Mouse (Mus musculus) stomach, embryonic 16.5 days (tissue): Measurements from ENCODE around the gene C1qc. TPM values are rescaled to one million over a fixed set of nuclear protein-coding genes. Genes with fewer than 3 reads are reported as not detected.
A peak's percentile ranks its signal among the peaks of the same experiment; 100 is the strongest.

Source experiments
- ATAC-seq: fragments of 200-750 bp; cut with Nextera tagmentation; 2 replicates; pipeline ENCODE4 v1.8.0; 2017; ENCODE audit warnings: moderate number of reproducible peaks, moderate TSS enrichment; ENCODE audit not compliant: insufficient read depth, low FRiP score
- H3K27ac ChIP-seq: fragments of 300-500 bp; sonication (generic); 2 replicates; pipeline ENCODE4 v1.5.1; 2014; ENCODE audit warnings: low read length
- H3K27me3 ChIP-seq: fragments of 300-500 bp; sonication (generic); 2 replicates; pipeline ENCODE4 v1.6.1; 2014; ENCODE audit warnings: low read length, control low read depth, mixed read lengths; ENCODE audit not compliant: control insufficient read depth, insufficient read depth
- H3K36me3 ChIP-seq: fragments of 300-500 bp; sonication (generic); 2 replicates; pipeline ENCODE4 v1.6.1; 2014; ENCODE audit warnings: low read length; ENCODE audit not compliant: control insufficient read depth, insufficient read depth
- H3K4me1 ChIP-seq: fragments of 300-500 bp; sonication (generic); 2 replicates; pipeline ENCODE4 v1.6.1; 2014; ENCODE audit warnings: low read length, control low read depth, mixed read lengths; ENCODE audit not compliant: control insufficient read depth, insufficient read depth
- H3K4me2 ChIP-seq: fragments of 300-500 bp; sonication (generic); 2 replicates; pipeline ENCODE4 v1.6.1; 2014; ENCODE audit warnings: low read depth, low read length, mixed read lengths
- H3K4me3 ChIP-seq: fragments of 300-500 bp; sonication (generic); replicated peaks from 2 replicates; pipeline ENCODE4 v1.5.1; 2014; ENCODE audit warnings: mild to moderate bottlenecking, low read length
- H3K9ac ChIP-seq: fragments of 300-500 bp; sonication (generic); 2 replicates; pipeline ENCODE4 v1.6.1; 2014; ENCODE audit warnings: low read length
- H3K9me3 ChIP-seq: fragments of 300-500 bp; sonication (generic); replicated peaks from 2 replicates; pipeline ENCODE4 v1.6.1; 2016; ENCODE audit warnings: low read length, control low read depth; ENCODE audit not compliant: control insufficient read depth
- WGBS: fragments of 180-500 bp; shearing (Covaris S2); extraction: QIAGEN DNeasy Blood & Tissue Kit; methylation state at CpG from one replicate; pipeline ENCODE4 v1.1.7; 2014; 5-methylcytosine and 5-hydroxymethylcytosine counted together
- polyA plus RNA-seq: library from polyadenylated mRNA; unstranded; fragments of >200 nt; fragmentation: Nextera tagmentation; extraction: Ambion mirVana; gene quantifications from 2 replicates; pipeline ENCODE4 v1.2.1, GENCODE M21; 2015

C1qc gene
- polyA plus RNA-seq, 1 experiment from 2014 or later: 29.3 TPM

GRCm38 (mm10) chr4:136848565-136848964, 44.3 kb downstream of the C1qc start:
- H3K4me2 ChIP-seq: no peak overlapping the region
- no peaks in the 10 kb centered on the region for H3K9me3 ChIP-seq
- no peak for ATAC-seq
- no peak overlapping the region for H3K9ac ChIP-seq
- 66% methylated on average over 4 of the region's 4 CpGs for WGBS
- H3K27ac ChIP-seq: no peak overlapping the region
- no peaks in the 10 kb centered on the region for H3K4me1 ChIP-seq
- no peak overlapping the region for H3K4me3 ChIP-seq
- H3K36me3 ChIP-seq: no peaks in the 10 kb centered on the region
- no peaks in the 10 kb centered on the region for H3K27me3 ChIP-seq

- H3K9ac ChIP-seq: no peak overlapping the region
- no peak overlapping the region for H3K27ac ChIP-seq
- no peaks in the 10 kb centered on the region for H3K9me3 ChIP-seq
- H3K4me3 ChIP-seq: no peak overlapping the region
- H3K27me3 ChIP-seq: no peaks in the 10 kb centered on the region
- H3K36me3 ChIP-seq: no peaks in the 10 kb centered on the region
- 68% methylated on average over 6 of the region's 6 CpGs for WGBS
- ATAC-seq: no peak
- H3K4me1 ChIP-seq: no peaks in the 10 kb centered on the region
- H3K4me2 ChIP-seq: no peak overlapping the region
Measured at GRCm38 (mm10) chr4:136847166-136847565, 45.7 kb downstream of the C1qc start.

GRCm38 (mm10) chr4:136842802-136843201, 50.1 kb downstream of the C1qc start:
- Histone ChIP-seq H3K4me3 (no peak overlapping the region), H3K27ac (no peak overlapping the region), H3K9ac (no peak overlapping the region), H3K27me3 (no peaks in the 10 kb centered on the region), H3K9me3 (no peaks in the 10 kb centered on the region), H3K4me2 (no peak overlapping the region), H3K36me3 (no peaks in the 10 kb centered on the region), H3K4me1 (peaks cover 13% of the 10 kb centered on the region; the same call in 1 of the 2 replicates)
- no peak for ATAC-seq
- WGBS: 51% methylated on average over 10 of the region's 10 CpGs

- whole genome bisulfite sequencing: 49% methylated on average over 4 of the region's 4 CpGs
- H3K4me2 ChIP-seq: no peak overlapping the region
- H3K4me1 ChIP-seq: peaks cover 17% of the 10 kb centered on the region
- H3K27me3 ChIP-seq: no peaks in the 10 kb centered on the region
- no peaks in the 10 kb centered on the region for H3K9me3 ChIP-seq
- no peak for ATAC-seq
- H3K9ac ChIP-seq: no peak overlapping the region
- no peaks in the 10 kb centered on the region for H3K36me3 ChIP-seq
- H3K4me3 ChIP-seq: no peak overlapping the region
- H3K27ac ChIP-seq: no peak overlapping the region
Measured at GRCm38 (mm10) chr4:136842033-136842432, 50.8 kb downstream of the C1qc start.

- Histone ChIP-seq H3K27ac (no peak overlapping the region), H3K27me3 (no peaks in the 10 kb centered on the region), H3K4me1 (peaks cover 24% of the 10 kb centered on the region), H3K4me2 (no peak overlapping the region), H3K36me3 (no peaks in the 10 kb centered on the region), H3K9ac (no peak overlapping the region), H3K4me3 (no peak overlapping the region), H3K9me3 (no peaks in the 10 kb centered on the region)
- 11% methylated on average over 5 of the region's 5 CpGs for WGBS
- ATAC-seq: peak; percentile 23; the same call in 1 of the 2 replicates
Measured at GRCm38 (mm10) chr4:136841056-136841455, 51.8 kb downstream of the C1qc start.

Other genes starting within 250 kb of the C1qc start
- gene Ephb2, start 57.1 kb downstream of the C1qc start, polyA plus RNA-seq: 3.3 and 3.8 TPM in 2 replicates
- 72.6 and 79.3 TPM in 2 replicates for gene C1qb, start 6.9 kb downstream of the C1qc start, polyA plus RNA-seq
- 60.6 and 76.6 TPM in 2 replicates for gene C1qa, start 5.7 kb upstream of the C1qc start, polyA plus RNA-seq
- 0.39 TPM in 2 replicates for gene Epha8, start 63.8 kb upstream of the C1qc start, polyA plus RNA-seq
- gene Zbtb40, start 155.7 kb upstream of the C1qc start, polyA plus RNA-seq: 3.5 and 4.2 TPM in 2 replicates